Mouse (Mus musculus): Measurements from ENCODE around the gene Cdh16. TPM values are rescaled to one million over a fixed set of nuclear protein-coding genes. Genes with fewer than 3 reads are reported as not detected.
"Not testable (repeated sequence)": the region's sequence is repeated elsewhere in the genome, so short reads cannot be mapped to it uniquely, and the experiment has no call there.

Gene Cdh16
- total RNA-seq (2022), result 1 to 10 TPM; 3.7 to 8.2 (median 6.5) TPM

DNA sequence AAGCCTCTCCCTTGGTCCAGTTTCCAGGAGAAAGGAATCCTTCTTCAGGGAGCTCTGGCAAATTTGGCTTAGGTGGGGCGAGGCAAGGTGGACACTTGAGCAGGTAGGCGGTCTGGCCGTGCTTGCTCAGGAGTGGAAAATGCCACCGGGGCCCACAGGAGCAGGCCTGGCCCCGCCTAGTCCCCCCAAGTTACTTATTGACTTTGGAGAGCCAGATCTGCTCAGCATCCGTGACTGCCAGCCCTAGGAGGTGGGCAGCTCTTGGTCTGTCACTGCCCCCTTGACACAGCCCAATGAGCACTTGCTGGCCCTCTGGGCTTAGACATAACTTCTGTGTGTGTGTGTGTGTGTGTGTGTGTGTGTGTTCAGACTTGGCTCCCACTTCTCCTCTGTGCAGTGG lies at the start of gene Cdh16:
Gene Cdh16 (minus strand): TSS at position 236 of the 400 bp plus-strand sequence.
- DNase-seq (ENCODE audit: low spot score), result no peak

DNA sequence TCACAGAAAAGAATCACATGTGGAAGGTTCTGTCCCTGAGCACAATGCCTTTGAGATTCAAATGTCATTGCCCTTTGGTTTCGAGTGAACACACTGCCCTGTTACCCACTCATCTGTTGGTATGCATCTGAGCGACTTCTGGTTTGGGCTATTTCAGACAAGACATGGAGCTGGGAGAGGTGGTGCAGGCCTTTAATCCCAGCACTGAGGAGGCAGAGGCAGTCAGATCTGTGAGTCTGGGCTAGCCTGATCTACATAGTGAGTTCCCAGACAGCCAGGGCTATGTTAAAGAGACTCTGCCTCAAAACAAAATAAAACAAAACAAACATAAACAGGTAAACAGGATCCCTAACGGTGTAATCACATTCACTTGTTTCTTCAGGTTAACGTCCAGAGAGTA lies 31.4 kb upstream of the Cdh16 start:
- no peak for DNase-seq (ENCODE audit: low spot score)

GRCm38 (mm10) chr8:104654984-104655383 lies 30.8 kb upstream of the Cdh16 start:
- peak; percentile 79 for DNase-seq (ENCODE audit: low spot score)

GRCm38 (mm10) chr8:104644187-104644586 lies 20.0 kb upstream of the Cdh16 start:
- not testable (repeated sequence) for DNase-seq (ENCODE audit: low spot score)

- DNase-seq (ENCODE audit: low spot score), result no peak
Observed at GRCm38 (mm10) chr8:104642324-104642654, 18.1 kb upstream of the Cdh16 start.

- DNase-seq (ENCODE audit: low spot score), result peak; percentile 92
Observed at GRCm38 (mm10) chr8:104641426-104642323, 17.5 kb upstream of the Cdh16 start, which contains the start of gene Ciao2b. TSS of gene Ciao2b (minus strand) at chr8:104641965.

- no peak for DNase-seq (ENCODE audit: low spot score)
Observed at GRCm38 (mm10) chr8:104640831-104641370, 16.7 kb upstream of the Cdh16 start.

GRCm38 (mm10) chr8:104640241-104640640 lies 16.0 kb upstream of the Cdh16 start:
- DNase-seq (ENCODE audit: low spot score), result no peak

- no peak for DNase-seq (ENCODE audit: low spot score)
Observed at GRCm38 (mm10) chr8:104638010-104638409, 13.8 kb upstream of the Cdh16 start.

- DNase-seq (ENCODE audit: low spot score), result no peak
Observed at GRCm38 (mm10) chr8:104635004-104635710, 11.0 kb upstream of the Cdh16 start.

- DNase-seq (ENCODE audit: low spot score), result no peak
Observed at GRCm38 (mm10) chr8:104633156-104633744, 9.1 kb upstream of the Cdh16 start.

DNA sequence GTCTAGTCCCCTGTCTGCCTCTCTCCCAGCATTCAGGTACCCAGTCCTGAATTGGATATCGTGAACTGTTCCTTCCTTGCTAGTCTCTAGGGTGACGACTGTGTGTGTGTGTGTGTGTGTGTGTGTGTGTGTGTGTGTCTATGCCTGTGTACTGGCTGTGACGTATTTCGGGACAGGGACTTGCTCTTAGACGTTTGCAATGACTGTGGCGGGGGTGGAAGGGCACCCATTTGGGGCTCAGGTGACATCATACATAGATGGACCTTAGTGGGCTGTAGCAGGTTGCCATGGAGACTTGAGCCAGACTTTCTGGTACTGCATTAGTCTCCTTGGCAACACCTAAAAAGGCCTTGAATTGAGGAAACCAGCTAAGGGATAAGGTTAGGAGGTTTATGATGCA lies 8.3 kb upstream of the Cdh16 start:
- no peak for DNase-seq (ENCODE audit: low spot score)

DNA sequence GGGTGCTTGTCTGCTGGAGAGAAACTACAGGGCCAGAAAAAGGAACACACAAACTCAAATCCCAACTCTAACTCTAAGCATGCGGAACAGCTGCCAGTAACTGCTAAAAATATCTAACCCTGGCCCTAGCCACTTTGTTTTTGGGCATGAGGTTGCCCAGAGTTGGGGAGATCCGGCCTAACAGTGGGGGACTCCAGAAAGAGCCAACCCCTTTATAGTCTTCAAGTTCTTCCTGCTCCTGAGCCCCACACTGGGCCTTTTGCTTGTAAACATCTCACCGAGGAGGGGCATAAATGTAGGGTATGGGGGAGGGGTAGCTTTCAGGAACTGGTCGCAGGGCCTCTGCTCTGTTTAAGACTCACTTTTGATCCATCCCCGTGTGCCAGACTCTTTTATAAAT lies 7.8 kb upstream of the Cdh16 start:
- peak; percentile 48 for DNase-seq (ENCODE audit: low spot score)

DNA sequence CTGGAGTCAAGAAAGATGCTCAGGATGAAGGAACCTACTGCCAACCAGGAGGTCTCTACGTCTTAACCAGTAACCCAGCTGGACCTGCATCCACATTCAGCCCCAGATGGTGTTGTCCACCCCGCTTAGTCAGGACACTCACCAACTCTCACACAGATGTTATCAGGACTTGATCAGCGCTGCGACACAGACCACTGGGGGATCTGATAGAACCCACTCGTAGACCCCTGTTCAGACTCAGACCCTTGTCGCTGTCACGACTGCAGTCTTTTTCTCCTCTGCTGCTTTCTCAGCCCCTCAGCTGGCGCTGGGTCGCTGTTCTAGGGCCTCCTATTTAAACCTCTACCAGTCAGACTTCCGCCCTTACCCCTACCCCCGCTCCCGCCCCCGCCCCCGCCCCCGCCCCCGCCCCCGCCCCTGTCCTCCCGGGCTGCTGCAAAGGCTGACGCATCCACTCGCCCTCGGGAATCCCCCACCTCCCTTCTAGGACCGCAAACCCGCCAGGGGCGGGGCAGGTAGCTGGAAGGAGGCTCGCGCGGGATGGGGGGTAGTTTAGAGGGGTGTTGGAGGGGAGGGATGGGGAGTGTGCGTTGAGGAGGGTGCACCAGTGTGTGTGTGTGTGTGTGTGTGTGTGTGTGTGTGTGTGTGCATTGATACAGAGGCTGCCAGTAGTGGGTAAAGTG lies 6.9 kb upstream of the Cdh16 start, which contains the start of gene Rrad:
Gene Rrad (minus strand): TSS at position 347 of the 683 bp plus-strand sequence.
- DNase-seq (ENCODE audit: low spot score), result no peak

DNA sequence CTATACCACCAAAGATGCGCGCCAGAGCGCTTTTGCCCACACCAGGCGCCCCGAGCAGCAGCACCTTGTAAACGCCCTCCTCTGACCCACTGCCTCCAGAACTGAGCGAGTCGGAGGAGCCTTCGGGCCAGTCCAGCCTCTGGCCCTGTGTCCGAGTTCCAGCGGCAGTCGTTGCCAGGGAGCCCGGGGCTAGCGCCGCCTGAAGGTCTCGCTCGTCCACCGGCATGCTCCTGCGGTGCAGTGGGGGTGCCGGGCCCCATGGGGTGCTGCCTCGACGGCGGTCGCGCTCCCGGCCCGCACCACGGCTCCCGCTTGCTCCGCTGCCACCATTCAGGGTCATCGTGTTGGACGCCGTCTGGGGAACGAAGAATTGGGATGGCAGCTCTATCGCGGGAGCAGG lies 6.4 kb upstream of the Cdh16 start:
- DNase-seq (ENCODE audit: low spot score), result no peak

DNA sequence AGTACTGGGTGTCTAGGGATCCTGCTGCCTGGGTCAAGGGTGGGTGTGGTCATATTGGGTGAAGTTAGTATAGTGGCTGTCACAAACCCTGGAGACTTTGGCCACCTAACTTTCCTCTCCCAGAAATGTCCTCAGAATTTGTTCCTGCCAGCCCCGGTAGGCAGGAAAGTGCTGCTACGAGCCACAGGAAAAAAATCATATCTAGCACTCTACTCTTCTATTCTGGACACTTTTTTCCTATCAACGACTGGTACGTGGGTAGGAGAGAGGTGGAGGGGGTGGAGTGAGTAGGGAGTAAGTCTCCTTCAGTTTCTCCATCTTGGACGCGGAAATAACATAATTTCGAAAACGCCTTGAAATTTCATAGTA lies 5.9 kb upstream of the Cdh16 start:
- DNase-seq (ENCODE audit: low spot score), result no peak

- DNase-seq (ENCODE audit: low spot score), result peak; percentile 83
Observed at GRCm38 (mm10) chr8:104629306-104630110, 5.3 kb upstream of the Cdh16 start.

- DNase-seq (ENCODE audit: low spot score), result no peak
Observed at GRCm38 (mm10) chr8:104628402-104628801, 4.2 kb upstream of the Cdh16 start.

GRCm38 (mm10) chr8:104627065-104627740 lies 3.0 kb upstream of the Cdh16 start:
- DNase-seq (ENCODE audit: low spot score), result no peak

DNA sequence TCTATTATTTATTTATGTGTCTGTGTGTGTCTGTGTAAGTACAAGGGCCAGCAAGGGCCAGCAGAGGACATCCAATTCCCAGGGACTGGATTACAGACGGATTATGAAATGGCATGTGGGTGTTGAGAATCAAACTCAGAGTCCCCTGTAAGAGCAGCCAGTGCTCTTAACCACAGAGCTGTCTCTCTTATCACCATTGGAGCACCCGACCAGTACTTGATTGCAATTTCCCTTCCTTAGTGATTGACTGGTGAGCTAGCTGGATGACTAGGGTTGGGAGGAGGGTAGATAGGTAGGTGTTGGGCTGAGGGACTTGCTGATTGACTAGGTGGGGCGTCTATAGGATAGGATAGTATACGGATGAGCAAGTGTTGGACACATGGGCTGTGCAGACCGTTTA lies 3.4 kb downstream of the Cdh16 start:
- no peak for DNase-seq (ENCODE audit: low spot score)
